Mouse (Mus musculus) cerebellum, adult 2 months (tissue): Measurements from ENCODE around the gene Kdelc2. TPM values are rescaled to one million over a fixed set of nuclear protein-coding genes. Genes with fewer than 3 reads are reported as not detected.

Experiments used
- DNase-seq, 2 experiments: peaks; one replicate each; pipeline ENCODE4 v3.0.0; 2021
- H3K27ac ChIP-seq: fragments of 200-500 bp; 2 replicates; pipeline ENCODE4 v1.5.1; 2012; ENCODE audit warnings: low read length, control low read depth, inconsistent platforms; ENCODE audit not compliant: insufficient read depth
- H3K27me3 ChIP-seq: fragments of 200-500 bp; 2 replicates; pipeline ENCODE4 v1.6.1; 2012; ENCODE audit warnings: inconsistent platforms, mild to moderate bottlenecking, low read length, moderate library complexity; ENCODE audit not compliant: control insufficient read depth, insufficient read depth
- H3K4me1 ChIP-seq: fragments of 200-500 bp; 2 replicates; pipeline ENCODE4 v1.6.1; 2011; ENCODE audit warnings: low read length; ENCODE audit not compliant: control insufficient read depth, insufficient read depth
- H3K4me3 ChIP-seq: fragments of 200-500 bp; replicated peaks from 2 replicates; pipeline ENCODE3; 2011; ENCODE audit warnings: mild to moderate bottlenecking, low read depth, low read length, control low read depth; ENCODE audit not compliant: insufficient read depth
- CTCF ChIP-seq: fragments of 200-500 bp; IDR thresholded peaks from 2 replicates; pipeline ENCODE4 v1.5.1; 2011; ENCODE audit warnings: low read depth, mild to moderate bottlenecking, control low read depth, low read length, moderate library complexity, borderline replicate concordance; ENCODE audit not compliant: insufficient read depth
- POLR2A ChIP-seq: fragments of 200-500 bp; IDR thresholded peaks from 2 replicates; pipeline ENCODE4 v1.6.1; 2011; ENCODE audit warnings: low read length, control low read depth, borderline replicate concordance; ENCODE audit not compliant: insufficient read depth
- WGBS: fragments of 180-500 bp; shearing (Covaris S2); methylation state at CpG from one replicate; pipeline ENCODE4 v1.1.7; 2018; 5-methylcytosine and 5-hydroxymethylcytosine counted together
- polyA plus RNA-seq: library from polyadenylated mRNA; depleted of rRNA; stranded (reverse); fragments of >200 nt; gene quantifications from 2 replicates; pipeline ENCODE4 v1.2.3, GENCODE M21; 2012; rRNA removed

The Kdelc2 gene
- polyA plus RNA-seq, 1 experiment, result 3.5 TPM

- Histone ChIP-seq H3K4me3 (no peak overlapping the region), H3K27me3 (no peaks in the 10 kb centered on the region), H3K27ac (no peak overlapping the region), H3K4me1 (no peaks in the 10 kb centered on the region)
- 88% methylated on average over 3 of the region's 3 CpGs for WGBS
- TF ChIP-seq POLR2A (no peak), CTCF (no peak)
- DNase-seq, result no peak
Measured at GRCm38 (mm10) chr9:53426726-53427125, 42.9 kb downstream of the Kdelc2 start.

DNA sequence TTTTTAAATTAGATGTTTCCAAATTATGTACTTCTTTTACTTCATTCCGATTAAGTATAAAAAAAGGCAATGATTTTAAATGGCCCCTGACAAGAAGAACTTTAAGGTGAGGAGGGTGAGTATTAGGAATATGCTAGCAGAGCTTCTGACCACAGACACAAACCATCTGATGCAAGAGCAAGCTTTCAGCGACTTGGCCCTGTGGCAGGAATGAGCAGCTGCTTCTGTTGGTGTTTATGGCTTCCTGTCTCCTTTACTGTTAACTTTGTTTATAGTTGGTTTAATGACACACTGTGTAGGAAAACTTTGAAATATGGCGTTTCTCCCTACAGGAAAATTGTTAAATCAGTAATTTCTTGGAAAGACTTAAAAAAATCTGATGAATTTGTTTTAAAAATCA lies 43.8 kb downstream of the Kdelc2 start:
- DNase-seq, result no peak
- H3K27ac ChIP-seq, result no peak overlapping the region
- H3K4me3 ChIP-seq, result no peak overlapping the region
- TF ChIP-seq CTCF, result no peak
- TF ChIP-seq POLR2A, result no peak
- H3K27me3 ChIP-seq, result no peaks in the 10 kb centered on the region
- 86% methylated on average over 3 of the region's 3 CpGs for WGBS
- no peaks in the 10 kb centered on the region for H3K4me1 ChIP-seq

- no peaks in the 10 kb centered on the region for H3K27me3 ChIP-seq
- WGBS, result 91% methylated on average over 14 of the region's 14 CpGs
- no peak for DNase-seq
- no peak overlapping the region for H3K4me3 ChIP-seq
- H3K27ac ChIP-seq, result no peak overlapping the region
- H3K4me1 ChIP-seq, result no peaks in the 10 kb centered on the region
- no peak for TF ChIP-seq POLR2A
- no peak for TF ChIP-seq CTCF
Measured at GRCm38 (mm10) chr9:53435830-53436570, 52.2 kb downstream of the Kdelc2 start.

DNA sequence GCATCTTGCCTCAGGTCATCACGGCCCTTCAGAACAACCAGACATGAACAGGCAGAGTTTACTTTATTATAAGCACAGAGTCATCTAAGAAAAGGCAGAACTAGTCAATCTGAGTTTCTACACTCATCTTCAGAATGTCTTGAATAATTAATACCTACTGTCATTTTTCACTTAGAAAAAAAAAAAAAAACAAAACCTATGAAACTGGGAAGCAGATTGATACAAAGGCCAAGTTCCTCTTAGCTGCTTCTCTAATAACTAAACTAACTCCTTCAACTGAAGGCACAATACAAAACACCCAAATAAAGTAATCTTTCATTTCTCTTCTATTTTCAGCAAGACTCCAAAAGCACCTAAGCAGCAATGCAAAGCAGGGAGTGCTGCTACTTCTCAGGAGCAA lies 66.8 kb downstream of the Kdelc2 start:
- Histone ChIP-seq H3K4me3 (no peak overlapping the region), H3K27me3 (no peaks in the 10 kb centered on the region), H3K4me1 (no peaks in the 10 kb centered on the region), H3K27ac (no peak overlapping the region)
- no peak for TF ChIP-seq CTCF
- no peak for TF ChIP-seq POLR2A
- 95% methylated on average over 1 of the region's 1 CpGs for WGBS
- no peak for DNase-seq

Other genes with a start within 250 kb of the Kdelc2 start
- 9.8 and 10.0 TPM in 2 replicates for gene Ddx10, start 136.0 kb upstream of the Kdelc2 start, polyA plus RNA-seq
- gene Exph5, start 82.4 kb upstream of the Kdelc2 start, polyA plus RNA-seq, result 25.2 and 32.7 TPM in 2 replicates
- gene 4930550C14Rik, start 18.3 kb downstream of the Kdelc2 start, polyA plus RNA-seq, result 0.54 and 0.81 TPM in 2 replicates
- 7.2 and 8.0 TPM in 2 replicates for gene Atm, start 152.7 kb downstream of the Kdelc2 start, polyA plus RNA-seq
- 10.5 and 11.5 TPM in 2 replicates for gene Npat, start 153.0 kb downstream of the Kdelc2 start, polyA plus RNA-seq
- 80.2 and 81.6 TPM in 2 replicates for gene Acat1, start 226.4 kb downstream of the Kdelc2 start, polyA plus RNA-seq